Mouse (Mus musculus) left cerebral cortex, adult 8-10 months (tissue): ENCODE measurements at regions not wholly inside any gene's neighbourhood (a gene's known extent, or its start where the extent isn't known, plus 50 kb on each side); places are given as distances from the start of the nearest gene placed in this dataset.

ENCODE experiments used
- DNase-seq, 2 experiments: peaks; one replicate each; pipeline ENCODE4 v3.0.0; 2022; ENCODE audit warnings: low spot score in 2 of 2

DNA sequence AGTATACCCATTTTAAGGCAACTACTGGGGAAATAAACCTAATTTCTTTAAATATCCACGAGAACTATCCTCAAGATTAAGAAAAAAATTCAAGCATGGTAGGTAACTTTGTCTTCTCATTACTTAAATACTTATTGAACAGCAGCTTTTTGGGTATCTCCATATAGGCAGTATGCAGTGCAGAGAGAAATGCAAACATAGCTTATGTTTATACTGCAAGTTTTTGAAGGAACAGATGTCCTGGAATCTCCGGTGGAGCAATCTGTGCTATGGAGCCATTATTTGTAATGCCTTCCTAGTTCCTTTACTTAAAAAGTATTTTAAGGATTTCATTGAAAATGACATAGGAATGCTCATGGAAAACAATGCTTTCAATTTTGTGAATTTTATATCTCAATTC is 91.7 kb upstream of the Adgrb3 start:
- DNase-seq, result no peak

DNA sequence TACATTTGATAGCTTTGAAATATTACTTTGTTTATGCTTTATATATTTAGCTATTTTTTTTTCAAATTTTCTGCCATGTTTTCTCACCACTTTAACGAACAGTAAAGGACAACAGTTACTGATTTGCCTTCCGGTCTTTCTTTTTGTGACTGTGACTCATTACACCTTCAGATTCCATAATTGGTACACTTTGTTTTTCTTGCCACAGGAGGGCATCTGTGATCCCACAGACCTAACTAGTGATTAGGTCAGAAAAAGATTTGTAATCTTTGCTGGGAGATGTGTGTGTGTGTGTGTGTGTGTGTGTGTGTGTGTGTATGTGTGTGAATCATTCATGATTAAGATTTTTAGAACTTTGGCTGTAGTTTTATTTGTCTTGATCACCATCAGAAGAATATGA is 64.7 kb upstream of the Adgrb3 start:
- DNase-seq, result no peak

DNA sequence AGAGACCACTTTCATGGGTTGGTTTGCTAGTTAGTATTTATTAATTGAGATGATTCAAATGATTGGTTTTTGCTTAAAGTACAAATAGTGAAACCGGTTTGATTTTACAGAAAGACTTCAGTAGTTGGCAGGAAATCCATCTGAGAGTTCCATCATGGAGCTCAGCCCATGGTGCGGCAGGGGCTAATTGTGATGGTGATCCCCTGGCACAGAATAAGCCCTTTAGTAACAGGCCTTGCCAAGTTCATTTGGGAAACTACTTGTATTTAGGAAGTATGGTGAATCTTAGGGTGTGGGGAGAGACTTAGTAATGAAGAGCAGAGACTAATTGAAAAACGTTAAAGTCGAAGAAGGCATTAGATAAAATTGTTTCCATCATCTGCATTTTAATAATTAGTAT is 63.5 kb upstream of the Adgrb3 start:
- no peak for DNase-seq

DNA sequence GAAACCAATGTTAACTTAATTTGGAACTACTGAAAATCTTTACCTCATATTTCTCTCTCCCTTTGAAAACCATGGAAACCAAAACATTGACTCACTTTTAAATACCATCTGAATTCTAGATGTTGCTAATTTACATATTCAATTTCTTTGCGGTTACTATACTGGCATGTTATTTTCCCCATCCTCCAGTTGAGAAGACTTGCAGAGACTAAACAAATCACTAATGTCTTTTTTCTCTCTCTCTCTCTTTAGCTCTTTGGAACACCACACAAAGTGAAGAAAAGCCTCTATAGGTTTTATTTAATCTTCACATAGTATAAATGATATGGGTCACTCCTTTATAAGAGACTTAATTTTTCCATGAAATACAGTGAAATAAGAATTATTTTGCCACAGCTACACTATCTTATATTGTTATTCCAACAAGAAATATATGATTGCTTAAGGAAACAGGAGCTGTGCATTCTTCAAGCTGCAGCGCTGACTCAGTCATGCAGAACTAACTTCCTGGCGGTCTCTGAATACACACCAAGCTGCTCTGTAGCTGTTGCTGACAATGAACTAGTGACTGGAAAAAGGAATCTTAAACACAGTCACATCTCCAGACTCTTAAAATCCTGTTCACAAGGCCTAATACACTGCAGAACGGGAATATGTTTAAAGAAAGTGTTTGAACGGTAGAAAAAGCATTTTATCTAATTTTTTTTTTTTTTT is 62.7 kb upstream of the Adgrb3 start:
- DNase-seq, result peak in 1 of 2 experiments; percentile 5

DNA sequence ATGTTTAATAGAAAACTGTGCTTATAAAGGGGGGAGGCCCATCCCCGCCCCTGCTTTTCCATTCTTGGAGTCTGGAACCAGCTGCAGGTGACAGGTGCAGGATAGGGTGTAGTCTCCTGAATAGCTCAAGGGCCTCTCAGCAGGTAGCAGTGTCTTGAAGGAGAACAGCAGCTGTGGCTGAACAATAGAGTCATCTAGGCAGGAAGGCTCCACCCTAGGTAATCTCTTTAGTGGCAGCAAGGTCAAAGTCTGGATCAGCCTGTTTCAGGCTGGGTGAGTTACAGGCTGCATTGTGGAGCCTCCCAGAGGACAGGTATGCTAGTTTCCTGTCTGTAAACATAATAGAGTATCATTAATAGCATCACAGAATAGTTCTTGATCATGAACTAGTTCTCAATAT is 58.5 kb upstream of the Adgrb3 start:
- no peak for DNase-seq

DNA sequence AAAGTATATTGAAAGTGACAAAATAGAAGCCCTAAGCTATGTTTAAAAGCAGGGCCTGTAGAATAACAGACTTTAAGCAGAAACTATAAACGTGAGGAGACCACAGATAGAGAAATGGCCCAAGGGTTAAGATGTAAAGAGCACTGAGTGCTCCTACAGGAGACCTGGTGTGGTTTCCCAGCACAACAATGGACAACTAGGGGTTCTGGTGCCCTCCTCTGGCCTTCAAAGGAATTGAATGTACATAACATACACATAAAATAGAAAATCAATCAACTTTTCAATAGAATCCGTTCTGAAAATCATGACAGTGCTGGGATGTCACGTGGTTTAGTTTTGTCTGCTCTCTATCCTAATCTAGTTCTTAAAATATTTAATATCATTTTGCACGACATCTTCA is 55.5 kb upstream of the Adgrb3 start:
- DNase-seq, result no peak
